26 mouse cellular contexts compared by ENCODE assay signal in the genomic region with DNA sequence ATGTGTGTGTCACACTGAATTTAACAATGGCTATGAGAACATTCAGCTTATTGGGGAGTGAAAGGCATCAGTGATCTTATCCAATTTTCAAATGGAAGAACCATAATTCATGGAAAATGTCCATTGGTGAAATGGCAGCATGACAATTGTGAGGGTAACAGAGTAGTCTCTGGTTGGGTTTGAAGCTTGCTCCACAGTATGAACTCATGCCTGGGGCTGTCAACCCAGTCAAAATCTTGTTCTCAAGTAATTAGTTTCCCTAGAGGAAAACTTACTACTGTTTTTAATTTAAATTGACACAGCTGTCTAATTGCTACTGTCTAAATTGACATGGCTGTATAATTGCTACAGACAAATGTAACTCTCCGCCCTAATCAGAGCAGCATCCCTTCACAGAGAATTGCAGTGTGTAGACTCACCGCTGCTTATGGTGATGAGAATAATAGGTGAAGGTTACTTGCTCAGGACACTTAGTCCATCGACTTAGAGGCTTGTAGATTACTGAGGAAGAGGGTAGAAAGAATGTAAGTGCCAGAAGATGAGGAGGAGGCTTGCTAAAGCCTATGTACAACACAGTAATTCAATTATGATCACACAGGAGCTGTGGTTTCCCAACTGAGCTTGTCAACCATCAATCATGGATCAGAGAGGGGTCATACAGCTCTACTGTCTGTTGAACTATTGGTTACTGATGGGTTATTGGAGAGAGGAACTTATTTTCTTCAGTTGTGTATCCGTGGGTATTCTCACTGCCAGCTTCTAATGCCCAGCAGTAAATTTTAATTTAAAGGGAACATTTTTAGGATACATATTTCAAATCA.
DNase-seq lines count a peak whose midpoint lies in the region; ATAC-seq and TF ChIP-seq lines count a peak whose summit lies in the region.
"Had no signal": no experiment of that assay in that cellular context is flagged by ENCODE, and none has a peak within 500 bp of the region (broad histone marks: within the 10 kb centered on the region; RNA-seq: fewer than 3 reads in every experiment).

No protein-coding gene starts in this region.

- H3K9me3 ChIP-seq in midbrain, embryonic 11.5 days (ENCODE audit: control insufficient read depth, low read length), result no peaks in the 10 kb centered on the region
- no peaks in the 10 kb centered on the region for H3K9me3 ChIP-seq in midbrain, embryonic 15.5 days
- H3K9me3 ChIP-seq in hindbrain, embryonic 13.5 days, result no peaks in the 10 kb centered on the region
- no peaks in the 10 kb centered on the region for H3K9me3 ChIP-seq in hindbrain, embryonic 16.5 days (ENCODE audit: control insufficient read depth, low read length)
- no peaks in the 10 kb centered on the region for H3K9me3 ChIP-seq in liver, postnatal 0 days (ENCODE audit: low read length)
- H3K9me3 ChIP-seq: kidney, embryonic 15.5 days; limb, embryonic 13.5 days had no signal

- H3K4me2 ChIP-seq in midbrain, embryonic 11.5 days, result no peak overlapping the region
- no peak overlapping the region for H3K4me2 ChIP-seq in midbrain, embryonic 15.5 days
- H3K4me2 ChIP-seq in hindbrain, embryonic 13.5 days, result no peak overlapping the region
- no peak overlapping the region for H3K4me2 ChIP-seq in hindbrain, embryonic 16.5 days (ENCODE audit: low read length)
- no peak overlapping the region for H3K4me2 ChIP-seq in liver, postnatal 0 days (ENCODE audit: low read depth, low read length)
- H3K4me2 ChIP-seq: heart, embryonic 11.5 days; kidney, embryonic 15.5 days; limb, embryonic 13.5 days; liver, embryonic 11.5 days had no signal

- no peak for TF ChIP-seq CTCF in liver, postnatal 0 days (IDR thresholded peaks at IDR 0.05; ENCODE audit: low read depth)

- H3K36me3 ChIP-seq in midbrain, embryonic 11.5 days (ENCODE audit: control insufficient read depth, insufficient read depth, low read length), result no peaks in the 10 kb centered on the region
- H3K36me3 ChIP-seq in midbrain, embryonic 15.5 days (replicated peaks), result no peaks in the 10 kb centered on the region
- no peaks in the 10 kb centered on the region for H3K36me3 ChIP-seq in hindbrain, embryonic 13.5 days
- no peaks in the 10 kb centered on the region for H3K36me3 ChIP-seq in hindbrain, embryonic 16.5 days (ENCODE audit: control insufficient read depth, insufficient read depth, low read length)
- no peaks in the 10 kb centered on the region for H3K36me3 ChIP-seq in liver, postnatal 0 days (replicated peaks; ENCODE audit: insufficient read depth, low read length)
- H3K36me3 ChIP-seq: kidney, embryonic 15.5 days; limb, embryonic 13.5 days had no signal

- no peak overlapping the region for H3K27ac ChIP-seq in midbrain, embryonic 11.5 days (ENCODE audit: low read depth, low read length)
- no peak overlapping the region for H3K27ac ChIP-seq in midbrain, embryonic 15.5 days
- no peak overlapping the region for H3K27ac ChIP-seq in hindbrain, embryonic 13.5 days
- no peak overlapping the region for H3K27ac ChIP-seq in hindbrain, embryonic 16.5 days (ENCODE audit: low read depth, low read length)
- H3K27ac ChIP-seq in liver, postnatal 0 days (ENCODE audit: low read depth), result no peak overlapping the region
- H3K27ac ChIP-seq: gastrocnemius, adult 2 months; kidney, embryonic 15.5 days; left cerebral cortex, adult 2 months; limb, embryonic 13.5 days had no signal

- 0 out of 2 replicates have a peak, but pooled peaks have one; percentile 35 for ATAC-seq in midbrain, embryonic 11.5 days (ENCODE audit: low FRiP score)
- no peak for ATAC-seq in midbrain, embryonic 15.5 days (replicated peaks)
- peak; percentile 86 for ATAC-seq in hindbrain, embryonic 13.5 days (ENCODE audit: low FRiP score)
- ATAC-seq in hindbrain, embryonic 16.5 days, result peak; percentile 58
- ATAC-seq in liver, postnatal 0 days, result no peak
- ATAC-seq: forebrain, embryonic 14.5 days; inflammation-experienced regulatory T-cells, adult 6 months had no signal

- H3K4me1 ChIP-seq in midbrain, embryonic 11.5 days (ENCODE audit: control insufficient read depth, insufficient read depth, low read length), result no peaks in the 10 kb centered on the region
- H3K4me1 ChIP-seq in midbrain, embryonic 15.5 days, result no peaks in the 10 kb centered on the region
- no peaks in the 10 kb centered on the region for H3K4me1 ChIP-seq in hindbrain, embryonic 13.5 days (replicated peaks)
- no peaks in the 10 kb centered on the region for H3K4me1 ChIP-seq in hindbrain, embryonic 16.5 days (ENCODE audit: control insufficient read depth, insufficient read depth, low read depth, low read length)
- H3K4me1 ChIP-seq in liver, postnatal 0 days (ENCODE audit: insufficient read depth), result no peaks in the 10 kb centered on the region
- H3K4me1 ChIP-seq: kidney, embryonic 15.5 days; limb, embryonic 13.5 days had no signal

- no peak for DNase-seq in midbrain, embryonic 11.5 days (ENCODE audit: low spot score, missing footprints)
- DNase-seq in retina, embryonic 14.5 days (ENCODE audit: low spot score), result peak; percentile 5
- DNase-seq in liver, postnatal 0 days, result no peak
- DNase-seq in adipocyte (ENCODE audit: low spot score), result no peak
- DNase-seq: adrenal gland, adult 2 months; adrenal gland, postnatal 36 days; cerebellum, adult 8-10 months; cerebellum, postnatal 25 days; gastrocnemius, adult 2 months; gastrocnemius, postnatal 36 days; heart, adult 18-20 months; heart, postnatal 36 days; kidney, adult 18-20 months; kidney, postnatal 25 days; lung, postnatal 36 days; right cerebral cortex, postnatal 14 days had no signal

- no peak overlapping the region for H3K4me3 ChIP-seq in midbrain, embryonic 11.5 days (ENCODE audit: low read depth, low read length)
- H3K4me3 ChIP-seq in midbrain, embryonic 15.5 days, result no peak overlapping the region
- H3K4me3 ChIP-seq in hindbrain, embryonic 13.5 days, result no peak overlapping the region
- no peak overlapping the region for H3K4me3 ChIP-seq in hindbrain, embryonic 16.5 days (ENCODE audit: low read length)
- no peak overlapping the region for H3K4me3 ChIP-seq in liver, postnatal 0 days (ENCODE audit: low read depth, low read length)
- H3K4me3 ChIP-seq: gastrocnemius, adult 2 months; kidney, embryonic 15.5 days; left cerebral cortex, adult 2 months; limb, embryonic 13.5 days had no signal

- H3K9ac ChIP-seq in midbrain, embryonic 11.5 days (ENCODE audit: low read length), result no peak overlapping the region
- H3K9ac ChIP-seq in midbrain, embryonic 15.5 days, result no peak overlapping the region
- no peak overlapping the region for H3K9ac ChIP-seq in hindbrain, embryonic 13.5 days
- H3K9ac ChIP-seq in hindbrain, embryonic 16.5 days (ENCODE audit: low read depth, low read length), result no peak overlapping the region
- H3K9ac ChIP-seq in liver, postnatal 0 days (replicated peaks), result no peak overlapping the region
- H3K9ac ChIP-seq: kidney, embryonic 15.5 days; limb, embryonic 13.5 days had no signal

- no peak for TF ChIP-seq EP300 in liver, postnatal 0 days (IDR thresholded peaks at IDR 0.05; ENCODE audit: low read depth)

- H3K27me3 ChIP-seq in midbrain, embryonic 11.5 days (ENCODE audit: control insufficient read depth, insufficient read depth, low read length), result no peaks in the 10 kb centered on the region
- H3K27me3 ChIP-seq in midbrain, embryonic 15.5 days (replicated peaks), result no peaks in the 10 kb centered on the region
- H3K27me3 ChIP-seq in hindbrain, embryonic 13.5 days, result no peaks in the 10 kb centered on the region
- no peaks in the 10 kb centered on the region for H3K27me3 ChIP-seq in hindbrain, embryonic 16.5 days (replicated peaks; ENCODE audit: control insufficient read depth, insufficient read depth, low read length)
- no peaks in the 10 kb centered on the region for H3K27me3 ChIP-seq in liver, postnatal 0 days (ENCODE audit: insufficient read depth, low read length)
- H3K27me3 ChIP-seq: kidney, embryonic 15.5 days; limb, embryonic 13.5 days had no signal

- 79% methylated on average over 4 of the region's 4 CpGs for WGBS in midbrain, embryonic 11.5 days
- 76% methylated on average over 4 of the region's 4 CpGs for WGBS in midbrain, embryonic 15.5 days
- 71% methylated on average over 4 of the region's 4 CpGs for whole genome bisulfite sequencing in hindbrain, embryonic 13.5 days
- WGBS in hindbrain, embryonic 16.5 days, result 62% methylated on average over 4 of the region's 4 CpGs
- WGBS in liver, postnatal 0 days (ENCODE audit: insufficient replicate concordance), result 65% methylated on average over 4 of the region's 4 CpGs

Comparison
In these comparisons a context has a peak if more than half of its experiments do, and no peak if none do; other contexts are left out.
1. ATAC-seq: peak in midbrain, embryonic 11.5 days (single experiment), hindbrain, embryonic 13.5 days (single experiment) and hindbrain, embryonic 16.5 days (single experiment); none in midbrain, embryonic 15.5 days (single experiment) and liver, postnatal 0 days (single experiment).